Mouse (Mus musculus) urinary bladder, postnatal 25 days (tissue): Measurements from ENCODE around the gene Glipr1.

ENCODE experiments used
- DNase-seq: peaks from one replicate; pipeline ENCODE4 v3.0.0; 2022; ENCODE audit warnings: low spot score

Glipr1 gene

DNA sequence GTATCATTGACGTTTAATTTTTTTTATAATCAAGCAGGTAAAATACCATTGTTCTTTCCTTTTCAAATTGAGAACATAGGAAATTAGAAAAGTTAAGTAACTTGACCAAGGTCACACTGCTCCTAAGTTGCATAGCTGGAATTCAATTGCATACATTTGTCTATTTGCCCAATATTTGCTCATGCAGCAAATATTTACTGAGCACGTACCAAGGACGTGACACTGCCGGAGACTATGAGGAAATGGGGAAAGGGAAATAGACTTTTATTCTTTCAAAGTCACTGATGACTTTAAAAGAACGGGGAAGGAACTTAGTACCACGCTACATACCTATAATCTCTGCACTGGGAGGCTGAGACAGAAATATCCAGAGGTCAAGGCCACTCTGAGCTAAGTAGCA, 42.0 kb downstream of the Glipr1 start:
- DNase-seq, result no peak

DNA sequence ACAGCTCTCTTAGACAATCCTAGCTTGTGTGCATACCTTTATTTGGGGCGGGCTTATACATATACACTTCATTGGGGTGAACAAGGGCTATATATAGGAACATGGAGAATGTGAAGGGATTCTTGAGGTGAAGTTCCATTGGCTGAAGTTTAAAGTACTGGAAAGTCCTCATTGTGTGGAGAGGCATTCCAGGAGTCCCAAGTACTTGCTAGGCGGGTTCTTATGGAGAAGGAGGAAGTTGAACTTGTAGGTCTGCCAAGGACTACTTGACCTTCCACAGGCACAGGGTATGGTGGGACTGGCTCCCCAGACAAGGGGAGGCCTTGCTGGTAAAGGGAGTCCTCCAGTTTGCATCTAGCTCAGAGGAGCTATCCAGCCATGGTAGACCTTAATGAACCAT, 43.1 kb downstream of the Glipr1 start:
- no peak for DNase-seq

DNA sequence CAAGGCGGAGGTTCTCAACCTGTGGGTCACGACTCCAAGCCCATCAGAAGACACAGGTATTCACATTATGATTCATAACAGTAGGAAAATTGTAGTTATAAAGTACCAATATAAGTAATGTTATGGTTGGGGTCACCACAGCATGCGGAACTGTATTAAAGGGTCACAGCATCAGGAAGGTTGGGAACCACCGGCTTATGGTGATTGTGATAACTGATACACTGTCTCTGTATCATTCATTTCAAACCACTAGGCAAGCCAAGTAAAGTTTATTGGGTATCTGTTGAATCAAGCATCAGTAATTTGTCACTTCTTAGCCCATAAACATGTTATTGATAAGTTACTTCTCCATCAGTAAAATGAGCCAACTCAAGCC, 44.4 kb downstream of the Glipr1 start:
- no peak for DNase-seq

DNA sequence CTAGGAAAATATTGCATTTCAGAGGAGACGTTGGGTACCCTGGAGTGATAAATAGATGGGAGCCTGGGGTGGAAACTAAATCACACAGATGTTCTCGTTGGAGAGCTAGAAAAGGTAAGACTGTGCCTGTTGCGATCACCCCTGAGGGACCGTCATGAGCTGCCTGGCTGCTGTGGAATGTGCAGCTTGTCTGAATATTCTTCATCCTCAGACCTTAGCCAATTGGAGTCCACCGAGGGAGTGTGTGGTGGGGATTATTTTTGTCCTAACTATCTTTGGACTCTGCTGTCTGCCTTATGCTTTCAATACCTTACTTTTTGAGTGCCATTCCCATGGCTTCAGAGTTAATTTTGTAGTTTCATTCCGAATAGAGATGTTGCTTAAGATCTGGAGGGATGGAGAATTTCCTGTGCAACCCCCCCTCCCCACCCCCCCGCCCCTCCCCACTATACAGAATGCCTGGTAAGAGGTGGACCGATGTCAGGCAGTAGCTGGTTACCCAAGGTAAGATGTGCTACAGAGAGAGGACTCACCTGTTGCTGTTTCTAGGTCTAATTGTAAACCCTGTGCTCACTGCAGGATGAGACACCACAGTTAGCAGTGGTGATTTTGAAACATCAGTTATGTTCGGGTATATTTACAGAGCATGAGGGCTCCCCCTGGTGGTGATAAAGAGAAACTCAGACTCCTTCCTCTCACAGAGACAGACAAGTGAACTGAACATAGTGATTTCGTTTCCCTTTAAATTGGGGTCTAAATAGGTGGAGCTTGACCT, 45.0 kb downstream of the Glipr1 start:
- peak; percentile 51 for DNase-seq

DNA sequence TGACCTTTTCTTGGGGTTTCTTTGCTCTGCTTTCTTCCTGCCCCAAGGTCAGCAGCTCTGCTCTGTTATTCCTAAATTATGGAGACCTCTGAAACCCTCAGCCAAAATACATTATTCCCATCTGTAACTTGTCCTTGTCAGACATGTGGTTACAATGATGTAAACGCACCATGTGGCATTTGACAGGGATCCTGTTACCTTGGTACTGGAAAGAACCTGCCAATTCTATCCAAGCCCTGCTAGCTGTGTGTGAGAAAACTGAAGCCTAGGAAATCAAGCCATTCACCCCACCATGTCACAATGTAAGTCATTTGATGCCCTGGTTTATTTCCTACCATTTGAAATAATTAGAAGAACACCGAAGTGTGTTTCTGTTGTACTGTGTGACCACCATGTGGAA, 46.6 kb downstream of the Glipr1 start:
- no peak for DNase-seq

DNA sequence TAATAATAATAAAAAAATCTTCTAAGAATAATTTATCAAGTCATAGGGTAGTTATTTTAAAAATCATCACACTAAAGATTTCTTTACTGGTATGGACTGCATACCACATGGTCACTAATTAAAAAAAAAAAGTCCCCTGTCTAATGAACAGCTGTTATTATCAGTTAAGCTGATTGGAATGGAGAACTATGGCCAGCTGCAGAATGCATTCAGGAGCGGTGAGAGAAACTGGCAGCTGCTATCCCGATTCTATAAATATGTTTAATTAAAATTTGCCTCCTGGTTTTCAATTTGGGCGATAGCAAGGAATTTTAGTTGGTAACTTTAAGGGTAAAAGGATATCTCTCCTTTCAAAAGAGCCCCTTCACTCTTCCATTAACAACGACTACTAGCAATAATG, 53.4 kb downstream of the Glipr1 start:
- DNase-seq, result no peak

DNA sequence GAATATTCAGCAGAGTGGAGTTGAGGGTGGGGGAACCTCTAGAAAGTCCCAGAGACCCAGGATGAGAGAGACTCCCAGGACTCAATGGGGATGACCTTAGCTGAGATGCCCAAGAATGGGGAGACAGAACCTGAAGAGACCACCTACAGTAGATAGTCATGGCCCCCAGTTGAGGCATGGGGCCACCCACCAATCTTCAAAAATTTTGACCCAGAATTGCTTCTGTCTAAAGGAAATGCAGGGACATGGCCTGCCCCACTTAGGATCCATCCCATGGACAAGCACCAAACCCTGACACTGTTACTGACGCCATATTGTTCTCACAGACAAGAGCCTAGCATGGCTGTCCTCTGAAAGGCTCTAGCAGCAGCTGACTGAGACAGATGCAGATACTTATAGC, 54.4 kb downstream of the Glipr1 start:
- no peak for DNase-seq

DNA sequence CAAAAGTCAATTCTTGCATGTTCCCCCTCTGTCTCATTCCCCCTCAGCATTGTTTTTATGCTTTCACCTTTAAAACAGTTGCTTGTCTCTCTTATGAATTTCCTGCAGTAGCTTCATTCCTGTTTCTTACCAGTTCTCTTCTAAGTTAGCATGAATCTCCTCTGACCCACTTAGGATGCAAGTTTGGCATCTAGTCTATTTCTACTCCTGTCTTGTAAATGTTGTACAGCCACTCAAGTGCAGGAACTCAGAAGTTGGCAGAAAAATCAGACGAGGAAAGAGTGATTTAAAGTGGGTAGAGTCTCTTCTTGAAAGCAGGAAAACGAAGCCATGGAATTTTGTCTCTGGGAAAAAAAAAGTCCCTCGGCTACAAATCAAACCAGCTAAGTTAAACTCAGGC, 56.9 kb downstream of the Glipr1 start:
- DNase-seq, result no peak

DNA sequence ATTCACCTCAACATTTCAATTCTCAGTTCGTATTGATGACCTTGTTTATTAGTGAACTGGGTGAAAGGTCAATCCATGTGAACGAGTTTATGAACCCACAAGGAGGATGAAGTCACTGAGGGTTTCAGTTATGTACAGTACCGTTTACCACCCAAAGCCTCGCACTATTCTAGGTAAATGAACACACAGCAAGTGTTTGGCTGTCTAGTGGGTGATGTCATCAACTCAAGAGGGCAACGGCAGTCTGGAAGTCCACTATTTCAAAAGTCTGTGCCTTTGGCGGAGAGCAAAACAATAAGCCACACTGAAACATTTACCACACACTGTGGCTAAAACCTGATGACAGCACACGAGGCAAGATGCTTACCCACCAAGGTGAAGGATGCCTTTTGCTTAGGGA, 59.4 kb downstream of the Glipr1 start:
- DNase-seq, result no peak

DNA sequence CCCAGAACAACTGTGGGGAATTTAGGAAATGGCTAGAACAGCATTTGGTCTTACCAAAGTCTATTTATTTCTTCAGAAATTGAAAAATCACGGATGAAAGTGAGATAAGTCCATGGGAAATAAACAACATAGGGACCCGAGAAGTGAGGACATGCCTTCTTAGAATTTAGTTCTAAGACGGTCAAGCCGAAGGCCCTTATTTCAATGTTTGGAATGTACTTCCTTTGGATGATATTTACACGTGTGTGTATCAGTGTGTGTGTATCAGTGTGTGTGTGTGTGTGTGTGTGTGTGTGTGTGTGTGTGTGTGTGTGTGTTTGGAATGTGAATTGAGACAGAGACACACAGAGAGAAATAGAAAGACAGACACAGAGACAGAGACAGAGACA, 65.3 kb downstream of the Glipr1 start:
- DNase-seq, result no peak

DNA sequence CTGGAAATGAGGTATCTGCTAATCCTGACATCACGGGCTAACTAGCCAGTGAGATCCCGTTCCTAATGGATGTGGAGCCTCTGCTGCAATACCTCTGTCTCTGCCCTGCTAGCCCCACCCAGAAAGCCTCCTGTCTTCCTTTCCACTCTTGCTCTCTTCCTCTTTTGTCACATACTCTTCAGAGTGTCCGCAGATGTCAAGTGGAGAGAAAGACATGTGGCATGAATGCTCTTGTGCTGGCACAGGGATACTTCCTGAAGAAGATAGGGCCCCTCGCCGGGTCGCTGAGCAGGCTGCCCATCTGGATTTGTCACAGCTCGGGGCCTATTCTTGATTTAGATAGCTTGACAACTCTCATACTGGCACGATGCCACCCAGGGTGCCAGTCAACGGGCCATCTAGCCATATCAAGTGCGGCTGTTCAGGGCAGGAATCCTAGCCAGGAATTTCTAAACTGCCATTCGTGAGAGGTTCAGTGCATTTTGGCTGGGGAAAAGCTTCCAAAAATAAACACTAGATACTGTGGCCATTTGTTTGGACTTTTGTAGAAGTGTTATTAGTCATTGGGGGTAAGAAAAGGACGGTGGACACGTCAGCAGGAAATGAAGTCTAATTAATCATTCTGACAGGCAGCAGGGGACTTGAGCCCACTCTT, 65.8 kb downstream of the Glipr1 start:
- DNase-seq, result peak; percentile 32

DNA sequence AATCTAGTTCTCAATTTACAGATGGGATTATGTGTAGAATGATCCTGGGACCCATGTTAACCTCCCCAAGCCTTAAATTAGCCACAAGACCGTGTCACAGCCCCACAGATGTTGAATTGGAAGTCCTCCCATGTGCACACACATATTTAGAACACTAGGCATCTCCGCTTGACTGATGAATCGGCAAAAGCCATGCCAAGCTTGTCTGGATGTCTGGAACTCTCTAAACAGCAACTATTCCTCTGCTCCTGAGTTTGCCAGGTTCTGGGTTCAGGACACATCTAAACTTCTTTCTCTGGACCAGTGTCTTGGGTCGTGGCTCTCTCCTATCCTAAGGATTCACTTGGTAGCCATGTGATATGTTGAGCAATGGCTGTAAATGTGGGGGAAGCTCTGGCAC, 66.4 kb downstream of the Glipr1 start:
- no peak for DNase-seq
